Mouse (Mus musculus) spleen, adult 18-20 months (tissue): ENCODE data around the gene Calhm3.

ENCODE experiments used
- DNase-seq, 2 experiments: peaks; one replicate each; pipeline ENCODE4 v3.0.0; 2022; ENCODE audit warnings: mixed read lengths in 2 of 2

The Calhm3 gene

GRCm38 (mm10) chr19:47157664-47158063 lies at the start of gene Calhm3:
TSS of gene Calhm3 (minus strand) at chr19:47157764.
- DNase-seq: no peak

GRCm38 (mm10) chr19:47206126-47206525 lies 48.6 kb upstream of the Calhm3 start:
- DNase-seq: no peak

- no peak for DNase-seq
Measured at GRCm38 (mm10) chr19:47204653-47205052, 47.1 kb upstream of the Calhm3 start.

- DNase-seq: no peak
Measured at GRCm38 (mm10) chr19:47203042-47203441, 45.5 kb upstream of the Calhm3 start.

GRCm38 (mm10) chr19:47202429-47202828 lies 44.9 kb upstream of the Calhm3 start:
- no peak for DNase-seq

GRCm38 (mm10) chr19:47201972-47202371 lies 44.4 kb upstream of the Calhm3 start:
- DNase-seq: no peak

- no peak for DNase-seq
Measured at GRCm38 (mm10) chr19:47198671-47199350, 41.2 kb upstream of the Calhm3 start.

GRCm38 (mm10) chr19:47192158-47192557 lies 34.6 kb upstream of the Calhm3 start:
- no peak for DNase-seq

GRCm38 (mm10) chr19:47188515-47189128 lies 31.1 kb upstream of the Calhm3 start:
- no peak for DNase-seq

- no peak for DNase-seq
Measured at GRCm38 (mm10) chr19:47186514-47187275, 29.1 kb upstream of the Calhm3 start.

- no peak for DNase-seq
Measured at GRCm38 (mm10) chr19:47184736-47185135, 27.2 kb upstream of the Calhm3 start.

- DNase-seq: no peak
Measured at GRCm38 (mm10) chr19:47184221-47184620, 26.7 kb upstream of the Calhm3 start.

- no peak for DNase-seq
Measured at GRCm38 (mm10) chr19:47180011-47180410, 22.4 kb upstream of the Calhm3 start.

- DNase-seq: no peak
Measured at GRCm38 (mm10) chr19:47179272-47179809, 21.8 kb upstream of the Calhm3 start.

GRCm38 (mm10) chr19:47178431-47179271 lies 21.1 kb upstream of the Calhm3 start, which contains the start of gene Neurl1a:
TSS of gene Neurl1a (plus strand) at chr19:47178820.
- no peak for DNase-seq

- DNase-seq: no peak
Measured at GRCm38 (mm10) chr19:47178001-47178400, 20.4 kb upstream of the Calhm3 start.

GRCm38 (mm10) chr19:47176916-47177505 lies 19.4 kb upstream of the Calhm3 start:
- no peak for DNase-seq

- no peak for DNase-seq
Measured at GRCm38 (mm10) chr19:47175472-47175871, 17.9 kb upstream of the Calhm3 start.

GRCm38 (mm10) chr19:47174515-47174914 lies 17.0 kb upstream of the Calhm3 start:
- no peak for DNase-seq

GRCm38 (mm10) chr19:47168793-47169412 lies 11.3 kb upstream of the Calhm3 start:
- peak; percentile 71 to 89 for DNase-seq

GRCm38 (mm10) chr19:47168223-47168622 lies 10.7 kb upstream of the Calhm3 start:
- DNase-seq: peak in 1 of 2 experiments; percentile 23
